Mouse (Mus musculus) embryonic fibroblast, embryonic 13.5 days (primary cell): Measurements from ENCODE around the gene Krt83.
A peak's percentile ranks its signal among the peaks of the same experiment; 100 is the strongest.

Source experiments
- CTCF ChIP-seq: IDR thresholded peaks from 2 replicates; pipeline ENCODE4 v1.5.1; 2011; ENCODE audit warnings: mild to moderate bottlenecking, control low read depth, low read length, moderate library complexity, borderline replicate concordance; ENCODE audit not compliant: insufficient read depth
- POLR2A ChIP-seq: IDR thresholded peaks from 2 replicates; pipeline ENCODE4 v1.6.1; 2011; ENCODE audit warnings: low read depth, mild to moderate bottlenecking, control low read depth, low read length, moderate library complexity

DNA sequence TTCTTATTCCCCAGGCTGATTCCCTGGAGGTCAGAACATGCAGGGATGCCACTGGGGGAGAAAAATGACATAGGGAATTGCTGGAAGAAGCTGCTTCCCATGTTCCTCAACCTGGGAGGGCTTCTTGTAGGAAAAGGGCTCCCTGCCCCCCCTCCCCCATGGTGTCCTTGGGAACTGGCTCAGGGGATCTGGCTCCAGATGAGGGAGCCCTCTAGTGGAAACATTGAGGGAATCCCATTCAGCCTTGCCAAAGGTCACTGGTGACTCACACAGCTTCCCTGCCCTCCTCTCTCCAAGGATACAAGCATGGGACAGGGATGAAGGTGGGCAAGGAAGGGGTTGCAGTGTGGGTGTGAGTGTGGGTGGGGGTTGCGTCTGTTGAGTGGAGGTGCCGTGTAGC, 5.9 kb upstream of the Krt83 start:
- TF ChIP-seq POLR2A (no peak), CTCF (0 out of 2 replicates have a peak, but pooled peaks have one; percentile 25)
